ENCODE assay signal across 23 mouse cellular contexts in the genomic region with DNA sequence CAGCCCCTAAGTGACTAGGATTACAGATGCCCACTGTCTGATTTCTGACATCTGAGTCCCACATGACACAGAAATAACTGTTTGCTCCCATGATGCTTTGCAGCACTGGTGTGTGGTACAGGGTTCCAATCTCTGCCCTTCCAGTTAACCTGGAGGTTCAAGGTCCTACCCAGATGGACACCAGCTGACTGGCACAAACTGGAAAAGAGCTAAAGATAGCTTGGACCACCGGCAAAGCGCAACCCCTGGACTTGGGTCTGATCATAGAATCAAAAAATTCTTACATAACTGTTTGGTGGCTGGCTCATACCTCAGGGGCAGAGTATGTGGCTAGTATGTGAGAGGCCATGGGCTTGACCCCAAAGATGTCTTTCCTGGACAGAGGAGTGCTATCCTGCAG. TPM values are rescaled to one million over a fixed set of nuclear protein-coding genes. Genes with fewer than 3 reads are reported as not detected.
A peak's percentile ranks its signal among the peaks of the same experiment; 100 is the strongest.
DNase-seq lines count a peak whose midpoint lies in the region; ATAC-seq lines count a peak whose summit lies in the region.
"Had no signal": no experiment of that assay in that cellular context is flagged by ENCODE, and none has a peak within 500 bp of the region (broad histone marks: within the 10 kb centered on the region; RNA-seq: fewer than 3 reads in every experiment).

No protein-coding gene starts in this region.

- ATAC-seq in kidney, embryonic 14.5 days (ENCODE audit: low FRiP score, low TSS enrichment): no peak
- no peak for ATAC-seq in midbrain, embryonic 11.5 days (ENCODE audit: low FRiP score)
- ATAC-seq in midbrain, embryonic 13.5 days: no peak
- ATAC-seq: activated CD4-positive, CD25-positive, alpha-beta regulatory T cell, adult 4 months; CD4-positive, CD25-positive, alpha-beta regulatory T cell, adult 4 months; forebrain, embryonic 13.5 days; forebrain, embryonic 15.5 days; Patski had no signal

- no peak overlapping the region for H3K4me2 ChIP-seq in kidney, embryonic 14.5 days (replicated peaks; ENCODE audit: low read depth, low read length)
- no peak overlapping the region for H3K4me2 ChIP-seq in midbrain, embryonic 11.5 days
- no peak overlapping the region for H3K4me2 ChIP-seq in midbrain, embryonic 13.5 days (replicated peaks)
- H3K4me2 ChIP-seq: embryonic facial prominence, embryonic 12.5 days; forebrain, embryonic 13.5 days; forebrain, embryonic 15.5 days had no signal

- no peak overlapping the region for H3K4me3 ChIP-seq in kidney, embryonic 14.5 days (ENCODE audit: low read length)
- no peak overlapping the region for H3K4me3 ChIP-seq in midbrain, embryonic 11.5 days (ENCODE audit: low read depth, low read length)
- H3K4me3 ChIP-seq in midbrain, embryonic 13.5 days (replicated peaks): no peak overlapping the region
- H3K4me3 ChIP-seq: embryonic facial prominence, embryonic 10.5 days; embryonic facial prominence, embryonic 12.5 days; forebrain, embryonic 13.5 days; forebrain, embryonic 15.5 days had no signal

- H3K4me1 ChIP-seq in kidney, embryonic 14.5 days (ENCODE audit: control insufficient read depth, insufficient read depth, low read length): no peaks in the 10 kb centered on the region
- H3K4me1 ChIP-seq in midbrain, embryonic 11.5 days (ENCODE audit: control insufficient read depth, insufficient read depth, low read length): no peaks in the 10 kb centered on the region
- no peaks in the 10 kb centered on the region for H3K4me1 ChIP-seq in midbrain, embryonic 13.5 days (replicated peaks)
- H3K4me1 ChIP-seq: embryonic facial prominence, embryonic 10.5 days; embryonic facial prominence, embryonic 12.5 days; forebrain, embryonic 13.5 days; forebrain, embryonic 15.5 days had no signal

- no peaks in the 10 kb centered on the region for H3K36me3 ChIP-seq in kidney, embryonic 14.5 days (ENCODE audit: control insufficient read depth, insufficient read depth, low read length)
- H3K36me3 ChIP-seq in midbrain, embryonic 11.5 days (ENCODE audit: control insufficient read depth, insufficient read depth, low read length): no peaks in the 10 kb centered on the region
- no peaks in the 10 kb centered on the region for H3K36me3 ChIP-seq in midbrain, embryonic 13.5 days
- H3K36me3 ChIP-seq: embryonic facial prominence, embryonic 10.5 days; embryonic facial prominence, embryonic 12.5 days; forebrain, embryonic 15.5 days; G1E had no signal

- H3K27me3 ChIP-seq in kidney, embryonic 14.5 days (ENCODE audit: control insufficient read depth, insufficient read depth, low read length): no peaks in the 10 kb centered on the region
- no peaks in the 10 kb centered on the region for H3K27me3 ChIP-seq in midbrain, embryonic 11.5 days (ENCODE audit: control insufficient read depth, insufficient read depth, low read length)
- H3K27me3 ChIP-seq in midbrain, embryonic 13.5 days: no peaks in the 10 kb centered on the region
- H3K27me3 ChIP-seq: embryonic facial prominence, embryonic 12.5 days; forebrain, embryonic 13.5 days; forebrain, embryonic 15.5 days; Patski had no signal

- H3K9me3 ChIP-seq in kidney, embryonic 14.5 days (ENCODE audit: control insufficient read depth, low read length): no peaks in the 10 kb centered on the region
- H3K9me3 ChIP-seq in midbrain, embryonic 11.5 days (ENCODE audit: control insufficient read depth, low read length): no peaks in the 10 kb centered on the region
- no peaks in the 10 kb centered on the region for H3K9me3 ChIP-seq in midbrain, embryonic 13.5 days
- H3K9me3 ChIP-seq: embryonic facial prominence, embryonic 10.5 days; embryonic facial prominence, embryonic 12.5 days; forebrain, embryonic 13.5 days; forebrain, embryonic 15.5 days had no signal

- no peak overlapping the region for H3K9ac ChIP-seq in kidney, embryonic 14.5 days (ENCODE audit: low read depth, low read length)
- no peak overlapping the region for H3K9ac ChIP-seq in midbrain, embryonic 11.5 days (ENCODE audit: low read length)
- H3K9ac ChIP-seq in midbrain, embryonic 13.5 days (replicated peaks): no peak overlapping the region
- H3K9ac ChIP-seq: embryonic facial prominence, embryonic 12.5 days; forebrain, embryonic 13.5 days; forebrain, embryonic 15.5 days had no signal

- H3K27ac ChIP-seq in kidney, embryonic 14.5 days (ENCODE audit: low read depth, low read length): no peak overlapping the region
- no peak overlapping the region for H3K27ac ChIP-seq in midbrain, embryonic 11.5 days (ENCODE audit: low read depth, low read length)
- H3K27ac ChIP-seq in midbrain, embryonic 13.5 days: no peak overlapping the region
- H3K27ac ChIP-seq: embryonic facial prominence, embryonic 10.5 days; embryonic facial prominence, embryonic 12.5 days; forebrain, embryonic 13.5 days; forebrain, embryonic 15.5 days had no signal

- DNase-seq in kidney, adult 11 months: peak; percentile 31
- no peak for DNase-seq in kidney, postnatal 14 days
- peak; percentile 65 for DNase-seq in kidney, adult 9 months
- DNase-seq in midbrain, embryonic 11.5 days (ENCODE audit: low spot score, missing footprints): peak; percentile 6
- DNase-seq: adrenal gland, adult 8-10 months; adrenal gland, postnatal 14 days; adrenal gland, postnatal 36 days; B cell, adult 2 months; cerebellum, adult 11-12 months; cerebellum, adult 2 months; cerebellum, adult 9-10 months; cerebellum, postnatal 10 days; cerebellum, postnatal 25 days had no signal

- WGBS in kidney, embryonic 14.5 days: 100% methylated on average over 2 of the region's 2 CpGs
- 95% methylated on average over 2 of the region's 2 CpGs for WGBS in midbrain, embryonic 11.5 days
- 94% methylated on average over 2 of the region's 2 CpGs for WGBS in midbrain, embryonic 13.5 days

RNA-seq across cellular contexts. Expression of gene Hsf2bp, which starts 47.2 kb away (rescaled TPM):
- 0.21 and 0.95 TPM in 2 replicates for polyA plus RNA-seq in kidney, embryonic 14.5 days (2014; fragmentation: Nextera tagmentation; extraction: Ambion mirVana)
- 0.57 and 0.60 TPM in 2 replicates for polyA plus RNA-seq in midbrain, embryonic 11.5 days (2014; fragmentation: Nextera tagmentation; extraction: Ambion mirVana)
- polyA plus RNA-seq in midbrain, embryonic 13.5 days (2015; fragmentation: Nextera tagmentation; extraction: Ambion mirVana): 0.31 and 0.55 TPM in 2 replicates
- polyA plus RNA-seq: G1E had no signal

RNA-seq across cellular contexts. Expression of gene Rrp1b, which starts 47.5 kb away (rescaled TPM):
- 64.4 and 77.5 TPM in 2 replicates for polyA plus RNA-seq in kidney, embryonic 14.5 days (2014; fragmentation: Nextera tagmentation; extraction: Ambion mirVana)
- 49.4 and 51.2 TPM in 2 replicates for polyA plus RNA-seq in midbrain, embryonic 11.5 days (2014; fragmentation: Nextera tagmentation; extraction: Ambion mirVana)
- polyA plus RNA-seq in midbrain, embryonic 13.5 days (2015; fragmentation: Nextera tagmentation; extraction: Ambion mirVana): 43.7 and 44.7 TPM in 2 replicates
